Mouse (Mus musculus): ENCODE results near the gene Olfr453.

Gene Olfr453

DNA sequence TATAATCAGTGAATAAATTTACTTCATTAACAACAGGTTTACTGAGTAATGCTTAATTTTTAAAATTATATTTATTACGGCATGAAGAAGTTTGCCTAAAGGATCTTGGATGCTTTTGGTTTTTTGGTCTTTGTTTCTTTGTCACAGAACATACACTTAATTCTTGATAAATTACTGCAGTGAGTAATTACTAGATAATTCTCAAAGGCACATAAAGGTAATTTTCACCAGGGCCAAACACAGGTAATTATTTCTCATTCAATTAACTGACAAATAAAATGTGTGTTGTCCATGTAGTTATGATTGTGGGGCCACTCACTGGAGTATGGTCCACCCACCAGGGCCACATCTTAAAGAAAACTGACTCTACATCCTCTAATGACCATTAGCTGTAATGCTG lies at the start of gene Olfr453:
Gene Olfr453 (plus strand): TSS at position 301 of the 400 bp plus-strand sequence.
- no peak for DNase-seq

DNA sequence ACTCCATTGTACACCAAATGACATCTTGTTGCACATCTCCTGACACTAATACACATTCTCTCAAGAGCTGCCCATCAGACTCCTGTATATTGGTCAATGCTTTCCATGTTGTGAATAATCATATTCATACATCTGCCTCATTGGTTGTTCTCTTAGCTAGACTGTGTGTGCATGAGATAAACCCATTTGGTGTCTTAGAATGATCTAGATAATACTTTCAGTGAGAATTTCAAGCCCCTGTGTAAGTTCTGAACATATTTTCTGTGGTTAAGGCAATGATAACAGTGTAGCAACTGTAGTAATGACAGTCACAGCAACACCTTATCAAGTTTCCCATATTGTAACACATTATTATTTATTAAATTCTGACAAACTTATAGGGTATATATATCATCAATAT lies 49.4 kb upstream of the Olfr453 start:
- DNase-seq: no peak

DNA sequence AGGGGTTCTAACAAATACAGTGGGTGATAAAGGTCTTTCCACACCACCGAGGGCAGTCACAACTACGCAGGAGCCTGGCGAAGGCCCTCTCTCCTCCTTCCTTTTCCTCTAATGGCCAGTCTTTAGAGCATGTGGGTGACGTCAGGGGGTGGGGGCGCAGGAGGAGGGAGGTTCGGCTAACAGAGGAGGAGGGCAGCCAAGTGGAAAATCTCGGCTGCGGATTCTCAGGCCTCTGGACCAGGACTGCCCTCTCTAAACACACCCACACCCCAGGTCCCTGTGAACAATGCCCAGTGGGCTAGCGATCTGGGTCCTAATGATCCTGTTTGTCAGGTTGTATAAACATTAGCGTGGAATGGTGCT lies 47.0 kb upstream of the Olfr453 start:
- DNase-seq: no peak

DNA sequence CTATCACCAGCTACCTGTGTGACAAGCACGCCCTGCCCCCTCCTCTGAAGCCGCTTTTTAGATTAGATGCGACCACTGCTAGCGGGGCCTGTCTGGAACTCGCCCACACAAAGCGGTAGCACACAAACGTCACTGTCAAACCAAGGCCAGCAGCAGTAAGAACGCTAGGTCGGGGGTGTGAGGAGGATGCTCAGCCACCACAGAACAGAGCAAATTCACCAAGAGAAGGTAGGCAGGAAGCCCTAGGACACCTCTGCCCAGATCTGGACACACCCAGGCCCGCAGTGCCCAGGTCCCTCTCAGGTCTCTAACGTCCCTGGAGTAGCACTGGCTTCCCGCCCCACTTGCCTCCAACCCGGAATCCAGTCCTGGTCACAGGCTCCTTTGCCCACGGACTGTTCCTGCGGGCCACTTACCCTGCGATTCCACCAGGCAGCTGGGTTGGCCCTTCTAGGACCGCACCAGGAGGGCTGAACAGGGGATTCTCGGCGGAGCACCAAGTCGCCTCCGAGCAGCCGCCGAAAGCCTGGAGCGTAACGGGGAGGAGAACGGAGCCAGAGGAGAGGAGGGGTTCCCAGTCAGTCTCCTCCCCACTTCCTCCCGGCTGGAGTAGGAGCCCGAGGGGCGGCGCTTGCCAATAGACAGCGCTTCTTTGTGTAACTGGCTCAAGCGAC lies 46.5 kb upstream of the Olfr453 start:
- no peak for DNase-seq

DNA sequence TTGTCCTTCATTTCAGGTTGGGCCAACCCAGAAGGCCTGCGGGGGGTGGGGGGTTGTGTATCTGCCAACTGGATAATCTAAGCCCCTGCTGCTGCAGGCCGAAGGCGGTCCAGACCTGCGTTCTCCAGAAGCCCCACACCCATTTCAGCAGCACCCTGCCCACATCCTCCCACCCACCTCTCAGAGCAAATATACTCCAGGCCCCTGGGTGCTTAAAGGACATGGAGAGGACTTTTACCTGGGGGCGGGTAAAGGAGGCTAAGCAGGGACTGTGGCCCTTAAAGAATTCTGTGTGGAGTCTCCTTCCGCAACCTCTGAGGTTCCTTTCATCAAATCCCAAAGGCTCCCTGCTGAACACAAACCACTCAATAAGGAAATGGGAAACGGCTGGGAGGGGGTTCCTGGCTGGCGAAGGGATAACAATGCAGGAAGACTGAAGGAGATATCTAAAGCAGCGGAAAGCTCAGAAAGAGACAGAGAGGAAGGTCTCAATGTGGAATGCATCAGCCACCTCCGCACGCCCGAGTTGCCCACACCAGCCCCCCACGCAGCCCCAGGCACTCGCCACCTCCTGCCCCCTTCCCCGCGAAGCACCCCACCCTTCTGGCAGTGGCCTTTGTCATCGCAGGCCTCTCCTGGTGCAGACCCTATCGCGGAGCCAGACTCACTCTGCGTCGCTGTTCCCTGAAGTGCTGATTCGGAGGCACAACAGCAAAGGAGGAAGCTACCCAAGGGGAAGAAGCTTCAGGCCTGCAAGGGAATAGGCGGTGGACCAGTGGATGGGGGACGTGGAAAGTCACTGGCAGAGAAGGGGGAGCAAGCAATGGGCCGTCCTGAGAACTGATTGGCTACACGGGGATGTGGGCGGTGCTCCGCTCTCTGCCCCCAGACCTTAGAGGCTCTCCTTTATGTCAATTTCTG lies 29.6 kb upstream of the Olfr453 start, which contains the start of gene Tcaf1:
Gene Tcaf1 (minus strand): TSS at position 798 of the 921 bp plus-strand sequence.
- DNase-seq: no peak

DNA sequence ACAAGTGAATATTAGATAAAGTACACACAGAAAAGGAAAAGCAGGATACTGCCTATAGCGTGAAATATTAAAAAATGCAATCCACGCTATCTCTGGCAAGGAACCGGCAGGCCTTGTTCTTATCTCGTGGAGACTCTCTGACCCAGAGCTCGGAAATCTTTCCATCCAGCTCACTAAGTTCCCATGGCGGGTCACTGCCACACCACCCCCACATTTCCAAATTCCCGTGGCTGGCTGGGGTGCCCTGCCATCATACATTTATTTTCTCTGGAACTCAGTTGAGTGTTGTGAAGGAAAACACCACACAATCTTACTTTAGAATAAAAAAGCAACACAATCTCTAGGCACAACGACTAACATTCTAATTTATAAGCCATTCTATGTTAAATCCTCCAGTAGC lies 24.5 kb upstream of the Olfr453 start:
- no peak for DNase-seq

DNA sequence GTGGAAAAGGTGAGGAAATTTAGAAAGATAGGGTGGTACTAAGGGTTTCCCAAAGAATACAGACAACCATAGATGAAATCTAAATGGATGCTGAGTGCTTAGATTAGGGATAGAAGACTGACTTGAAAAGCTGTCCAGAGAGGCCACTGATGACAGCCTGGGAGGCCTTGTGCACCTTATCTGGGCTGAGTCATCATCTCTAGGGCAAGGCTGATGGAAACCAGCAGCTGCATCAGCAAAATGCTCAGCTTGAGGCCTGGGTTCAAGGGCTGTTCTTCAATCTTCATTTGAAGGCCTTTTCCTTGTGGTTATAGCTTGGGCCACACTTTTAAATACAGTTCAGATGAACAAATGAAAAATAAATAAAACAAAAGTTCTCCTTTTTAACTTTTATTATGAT lies 21.2 kb upstream of the Olfr453 start:
- no peak for DNase-seq

DNA sequence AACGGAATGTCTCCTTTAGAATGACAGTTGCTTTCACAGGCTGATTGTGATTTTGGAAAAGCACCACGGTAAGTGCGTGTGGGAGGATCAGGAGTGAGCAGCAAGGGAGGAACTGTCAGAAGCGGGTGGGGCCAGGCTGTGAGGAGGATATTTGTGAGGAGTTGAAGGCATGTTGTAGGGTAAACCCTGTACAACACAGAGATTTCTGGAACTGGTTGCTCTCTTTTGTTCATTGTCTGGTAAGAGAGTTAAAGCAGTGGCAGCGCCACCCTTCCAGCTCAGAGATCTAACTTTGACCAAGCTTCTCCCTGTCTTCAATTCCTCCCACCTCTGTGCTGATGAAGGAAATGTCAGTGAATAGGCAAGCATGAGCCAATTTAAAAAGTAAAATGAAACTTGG lies 3.1 kb downstream of the Olfr453 start:
- no peak for DNase-seq

DNA sequence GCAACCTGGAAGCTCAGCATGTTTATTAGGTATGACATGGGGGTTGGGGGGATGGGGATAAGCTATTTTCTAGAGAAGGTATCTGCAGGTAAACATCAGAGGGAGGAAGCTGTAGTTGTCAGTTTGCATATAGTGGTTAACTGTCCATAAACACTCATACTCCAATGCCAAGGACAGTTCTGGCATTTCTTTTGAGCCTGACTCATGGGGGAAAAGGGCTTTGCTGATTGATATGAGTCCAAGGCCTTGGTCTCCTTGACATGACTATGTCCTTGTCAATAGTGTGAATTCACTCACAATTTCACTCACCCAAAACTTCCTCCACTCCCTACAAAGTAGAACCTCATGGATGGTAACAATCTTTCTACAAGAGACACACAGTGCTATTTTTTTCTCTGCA lies 8.7 kb downstream of the Olfr453 start:
- DNase-seq: no peak

DNA sequence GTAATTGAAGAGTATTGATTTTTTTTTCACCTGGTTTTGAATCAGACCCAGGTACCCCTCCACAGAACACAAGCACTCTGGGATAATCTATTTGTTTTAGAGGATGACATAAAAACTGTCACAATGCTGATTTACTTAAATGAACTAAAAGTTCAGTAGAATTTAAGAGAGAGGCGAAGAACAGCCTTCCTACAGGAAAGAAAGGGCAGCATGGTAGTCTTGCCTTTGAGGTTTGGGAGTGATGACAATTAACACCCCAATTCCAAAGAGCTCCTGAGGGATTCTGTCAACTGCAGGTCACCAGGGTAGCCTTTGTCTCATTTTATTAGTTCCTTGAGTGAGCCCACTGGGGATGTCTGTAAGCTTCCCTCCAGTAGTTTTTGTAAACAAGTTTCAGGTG lies 16.9 kb downstream of the Olfr453 start, which contains the start of gene Olfr38:
Gene Olfr38 (plus strand): TSS at position 301 of the 400 bp plus-strand sequence.
- DNase-seq: no peak

DNA sequence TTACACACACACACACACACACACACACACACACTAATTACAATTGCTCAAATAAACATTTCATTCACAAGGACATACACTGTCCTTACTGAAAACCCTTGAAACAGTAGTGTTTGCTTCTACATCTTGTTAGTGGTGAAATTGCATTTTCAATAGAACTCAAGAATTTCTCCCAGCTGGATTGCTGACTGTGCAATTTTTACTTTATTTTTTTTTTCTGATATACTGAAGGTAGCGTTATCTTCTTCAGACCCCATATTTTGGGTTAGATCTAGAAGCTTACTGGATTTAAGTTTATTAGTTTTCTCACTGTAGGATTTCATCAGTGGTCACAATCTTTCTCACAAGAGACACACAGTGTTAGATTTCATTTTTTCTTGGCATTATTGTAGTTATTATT lies 37.9 kb downstream of the Olfr453 start:
- no peak for DNase-seq

DNA sequence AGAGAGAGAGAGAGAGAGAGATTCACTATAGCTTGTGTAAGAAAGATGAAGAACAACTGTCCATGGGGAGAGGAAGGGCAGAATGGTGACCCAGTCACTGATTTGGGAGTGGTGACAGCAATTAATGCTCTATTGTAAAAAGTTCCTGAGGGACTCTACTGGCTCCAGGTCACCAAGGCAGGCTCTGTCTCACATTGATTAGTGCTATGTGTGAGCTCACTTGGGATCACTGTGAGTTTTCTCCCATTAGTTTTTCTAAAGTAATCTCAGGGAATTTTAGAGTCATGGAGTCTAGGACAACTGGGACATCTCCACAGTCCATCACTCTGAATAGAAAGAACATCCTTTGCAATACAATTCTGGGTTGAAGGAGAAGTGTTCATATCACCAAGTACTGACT lies 45.6 kb downstream of the Olfr453 start, which contains the start of gene Olfr452:
Gene Olfr452 (plus strand): TSS at position 301 of the 400 bp plus-strand sequence.
- DNase-seq: no peak

DNA sequence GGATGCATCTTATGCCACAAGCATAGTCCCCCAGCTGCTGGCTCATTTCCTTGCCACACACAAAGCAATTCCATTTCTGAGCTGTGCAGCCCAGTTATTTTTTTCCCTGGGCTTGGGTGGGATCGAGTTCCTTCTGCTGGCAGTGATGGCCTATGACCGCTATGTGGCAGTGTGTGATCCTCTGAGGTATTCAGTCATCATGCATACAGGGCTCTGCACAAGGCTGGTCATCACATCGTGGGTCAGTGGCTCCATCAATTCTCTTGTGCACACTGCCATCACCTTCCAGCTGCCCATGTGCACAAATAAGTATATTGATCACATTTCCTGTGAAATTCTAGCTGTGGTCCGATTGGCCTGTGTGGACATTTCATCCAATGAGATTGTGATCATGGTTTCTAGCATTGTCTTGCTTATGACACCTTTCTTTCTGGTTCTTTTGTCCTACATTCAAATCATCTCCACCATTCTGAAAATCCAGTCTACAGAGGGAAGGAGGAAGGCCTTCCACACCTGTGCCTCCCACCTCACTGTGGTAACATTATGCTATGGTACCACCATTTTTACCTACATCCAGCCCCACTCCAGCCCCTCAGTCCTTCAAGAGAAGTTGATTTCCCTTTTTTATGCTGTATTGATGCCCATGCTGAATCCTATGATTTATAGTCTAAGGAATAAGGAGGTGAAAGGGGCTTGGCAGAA lies 51.2 kb downstream of the Olfr453 start:
- no peak for DNase-seq

DNA sequence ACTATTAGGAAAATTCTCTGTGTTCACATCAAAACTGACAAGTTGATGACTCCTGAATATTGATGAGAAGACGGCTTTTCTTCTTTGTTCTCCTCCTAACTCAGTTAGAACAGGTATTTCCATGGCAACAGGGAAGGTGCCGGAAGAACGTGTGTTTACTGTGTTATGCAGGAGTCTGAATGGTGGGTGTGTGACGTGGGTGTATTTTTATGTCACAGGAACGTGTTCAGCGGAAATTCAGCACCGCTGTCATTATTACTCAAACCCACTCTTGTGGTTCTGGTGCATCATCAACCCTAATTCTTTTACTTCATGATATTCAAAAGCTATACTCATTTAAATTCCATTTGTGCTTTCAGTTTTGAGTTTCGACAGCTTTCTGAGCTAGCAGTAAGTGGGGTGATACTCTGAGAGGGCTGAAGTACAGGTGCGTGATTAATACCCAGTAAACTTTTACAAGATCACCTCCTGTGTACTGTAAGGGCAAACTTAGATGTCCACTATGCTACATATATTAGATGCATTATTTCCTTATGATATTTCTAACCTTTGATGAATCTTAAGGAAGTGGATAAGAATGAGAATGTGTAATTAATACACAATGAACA lies 51.9 kb downstream of the Olfr453 start:
- no peak for DNase-seq

DNA sequence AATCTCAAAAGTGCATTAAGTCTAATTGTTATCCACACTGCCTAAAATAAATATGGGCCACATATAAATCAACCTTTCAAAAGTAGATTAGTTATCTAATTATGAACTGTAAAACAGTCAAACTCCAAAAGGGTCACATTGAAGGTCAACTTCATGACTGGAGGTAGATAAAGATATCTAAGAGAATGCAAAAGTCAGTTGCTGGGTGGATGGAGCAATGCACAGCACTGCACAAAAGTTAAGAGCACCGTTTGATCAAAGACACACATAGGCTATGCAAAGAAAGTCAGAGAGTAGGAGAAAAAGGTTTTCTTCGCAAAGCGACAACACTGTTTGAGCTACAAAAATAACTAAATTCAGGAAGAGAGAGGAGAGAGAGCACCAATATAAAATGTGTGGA lies 55.8 kb downstream of the Olfr453 start:
- no peak for DNase-seq

Measured in thymus, postnatal 25 days (tissue).